Mouse (Mus musculus) skeletal muscle tissue, postnatal 0 days (tissue): ENCODE measurements around the gene Hdx. TPM values are rescaled to one million over a fixed set of nuclear protein-coding genes. Genes with fewer than 3 reads are reported as not detected.

Experiments used
- polyA plus RNA-seq: library from polyadenylated mRNA; unstranded; fragments of >200 nt; fragmentation: Nextera tagmentation; extraction: Ambion mirVana; gene quantifications from 2 replicates; pipeline ENCODE4 v1.2.1, GENCODE M21; 2015

Hdx gene
- polyA plus RNA-seq, result 0.27 TPM in 2 replicates

DNA sequence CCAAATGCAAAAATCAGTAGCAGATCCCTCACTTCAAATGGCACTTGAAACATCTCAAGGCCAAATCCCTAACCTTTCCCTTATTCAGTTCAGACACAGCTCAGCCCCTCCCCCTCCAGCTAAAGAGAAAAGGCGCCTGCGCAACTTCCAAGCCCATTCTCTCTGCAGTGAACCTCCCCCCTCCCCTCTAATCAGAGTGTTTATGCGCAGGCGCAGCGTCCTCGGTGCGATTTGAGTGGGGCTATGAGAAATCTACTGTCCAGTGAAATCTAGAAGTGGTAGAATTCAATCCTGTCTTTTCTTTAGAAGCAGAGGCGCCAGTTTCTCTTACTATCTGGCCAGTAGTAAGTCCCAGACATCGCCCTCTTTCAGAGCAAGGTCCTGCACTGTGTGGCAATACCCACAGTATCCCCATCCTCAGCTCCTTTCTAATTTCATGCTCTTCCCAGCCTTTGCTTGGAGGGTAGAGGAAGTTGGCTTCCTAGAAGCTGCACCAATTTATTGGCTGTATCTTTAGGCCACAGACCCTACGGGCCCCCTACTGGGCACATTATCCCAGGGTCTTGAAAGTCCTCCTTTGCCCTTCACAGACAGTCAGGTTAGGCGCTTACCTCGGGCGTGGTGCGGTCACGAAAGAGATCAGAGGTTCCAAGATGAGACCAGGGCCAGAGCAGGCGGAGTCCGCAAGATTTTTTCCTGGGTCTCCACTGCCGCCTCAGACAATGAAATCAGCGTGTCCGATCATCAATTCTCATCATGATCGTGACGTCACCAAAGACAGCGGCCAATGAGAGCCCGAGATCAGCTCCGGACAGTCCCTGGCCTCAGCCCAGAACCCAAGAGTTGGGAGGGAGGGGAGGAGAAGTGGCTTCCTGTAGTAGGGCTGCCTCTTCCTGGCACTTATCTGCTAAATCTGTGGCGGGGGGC lies at the start of gene Hdx:
TSS of gene Hdx (minus strand) at position 724 of the 927 bp plus-strand sequence.

DNA sequence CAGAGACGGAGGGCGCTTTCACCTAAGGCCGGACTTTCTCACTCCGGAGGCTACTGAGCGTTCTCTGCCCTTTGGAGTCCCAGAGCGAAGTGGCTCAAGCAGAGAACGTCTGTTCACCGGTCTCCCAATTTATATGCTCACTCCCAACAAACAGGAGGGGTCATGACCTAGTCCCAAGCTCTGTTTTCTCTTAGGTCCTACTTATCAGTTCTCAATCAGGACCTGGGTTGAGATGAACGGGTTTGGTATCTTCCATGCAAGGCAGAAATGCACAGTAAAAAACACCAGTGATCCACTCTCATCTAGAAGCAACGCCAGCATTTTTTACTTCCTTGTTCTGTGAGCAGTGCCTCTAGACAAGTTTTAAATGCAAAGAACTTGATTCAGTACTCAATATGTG lies 159.0 kb downstream of the Hdx start, which contains the start of gene Rps6ka6:
TSS of gene Rps6ka6 (minus strand) at position 101 of the 400 bp plus-strand sequence.

Other genes with a start within 250 kb of the Hdx start
- gene Rps6ka6, start 159.1 kb downstream of the Hdx start, polyA plus RNA-seq, result 2.5 and 2.8 TPM in 2 replicates
- gene Gm45194, start 194.3 kb upstream of the Hdx start, polyA plus RNA-seq, result 3.0 and 4.1 TPM in 2 replicates